Mouse (Mus musculus): ENCODE data around the gene Aldh3b3. TPM values are rescaled to one million over a fixed set of nuclear protein-coding genes. Genes with fewer than 3 reads are reported as not detected.
A peak's percentile ranks its signal among the peaks of the same experiment; 100 is the strongest.

Gene Aldh3b3
- polyA plus RNA-seq, 1 experiment from 2014 or later, result not detected

DNA sequence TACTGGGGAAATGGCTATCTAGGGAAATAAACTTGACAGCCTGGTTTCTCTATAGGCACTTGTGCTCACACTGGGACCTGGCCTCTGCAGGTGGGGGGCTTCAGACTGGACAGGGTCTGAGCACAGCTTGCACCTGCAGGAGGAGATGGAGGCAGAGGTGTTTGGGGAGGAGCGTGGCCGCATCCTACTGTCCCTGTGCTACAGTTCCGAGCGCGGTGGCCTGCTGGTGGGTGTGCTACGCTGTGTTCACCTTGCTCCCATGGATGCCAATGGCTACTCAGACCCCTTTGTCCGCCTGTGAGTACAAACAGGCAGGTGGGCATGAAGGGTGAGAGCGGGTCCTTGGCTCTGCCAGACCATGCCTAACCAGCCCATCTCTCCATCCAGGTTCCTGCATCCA, 47.5 kb downstream of the Aldh3b3 start:
- DNase-seq (ENCODE audit: low spot score), result no peak
- Histone ChIP-seq H3K9ac (ENCODE audit: low read length) (no peak overlapping the region), H3K27me3 (ENCODE audit: control insufficient read depth, insufficient read depth, low read length) (no peaks in the 10 kb centered on the region), H3K9me3 (ENCODE audit: control insufficient read depth, low read length) (no peaks in the 10 kb centered on the region), H3K4me1 (replicated peaks; ENCODE audit: control insufficient read depth, insufficient read depth, low read length) (no peaks in the 10 kb centered on the region; the same call in 1 of the 2 replicates), H3K36me3 (ENCODE audit: control insufficient read depth, insufficient read depth, low read length) (no peaks in the 10 kb centered on the region; the same call in 1 of the 2 replicates), H3K4me3 (ENCODE audit: low read depth, low read length) (no peak overlapping the region), H3K4me2 (ENCODE audit: low read depth, low read length, severe bottlenecking) (no peak overlapping the region), H3K27ac (ENCODE audit: low read depth, low read length) (no peak overlapping the region)
- 95% methylated on average over 8 of the region's 8 CpGs for WGBS
- no peak for ATAC-seq (replicated peaks; ENCODE audit: low FRiP score)

DNA sequence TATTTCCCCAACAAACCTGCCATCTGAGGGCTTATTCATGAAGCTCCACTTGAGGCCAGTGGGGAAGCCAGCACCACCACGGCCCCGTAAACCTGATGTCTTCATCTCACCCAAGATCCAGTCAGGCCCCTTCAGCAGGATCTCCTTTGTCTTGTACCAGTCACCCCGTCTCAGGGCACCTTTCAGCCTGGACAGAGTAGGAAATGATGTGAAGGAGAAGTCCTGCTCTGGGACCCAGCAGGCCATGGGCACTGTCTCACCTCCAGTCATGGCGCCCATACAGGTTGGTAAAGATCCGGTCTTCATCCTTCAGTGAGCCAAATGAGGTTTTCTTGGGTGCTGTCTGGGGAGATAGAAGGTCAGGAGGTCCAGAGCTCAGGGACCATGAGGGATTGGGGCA, 52.6 kb downstream of the Aldh3b3 start:
- no peaks in the 10 kb centered on the region for H3K27me3 ChIP-seq (ENCODE audit: control insufficient read depth, insufficient read depth, low read length)
- no peak overlapping the region for H3K9ac ChIP-seq (ENCODE audit: low read length)
- ATAC-seq (replicated peaks; ENCODE audit: low FRiP score) (no peak), DNase-seq (ENCODE audit: low spot score) (no peak)
- no peaks in the 10 kb centered on the region for H3K9me3 ChIP-seq (ENCODE audit: control insufficient read depth, low read length)
- H3K4me1 ChIP-seq (replicated peaks; ENCODE audit: control insufficient read depth, insufficient read depth, low read length), result peaks cover 5% of the 10 kb centered on the region; the same call in 1 of the 2 replicates
- no peaks in the 10 kb centered on the region; the same call in 1 of the 2 replicates for H3K36me3 ChIP-seq (ENCODE audit: control insufficient read depth, insufficient read depth, low read length)
- H3K4me3 ChIP-seq (ENCODE audit: low read depth, low read length), result no peak overlapping the region
- WGBS, result 95% methylated on average over 5 of the region's 5 CpGs
- H3K4me2 ChIP-seq (ENCODE audit: low read depth, low read length, severe bottlenecking), result no peak overlapping the region
- H3K27ac ChIP-seq (ENCODE audit: low read depth, low read length), result no peak overlapping the region

DNA sequence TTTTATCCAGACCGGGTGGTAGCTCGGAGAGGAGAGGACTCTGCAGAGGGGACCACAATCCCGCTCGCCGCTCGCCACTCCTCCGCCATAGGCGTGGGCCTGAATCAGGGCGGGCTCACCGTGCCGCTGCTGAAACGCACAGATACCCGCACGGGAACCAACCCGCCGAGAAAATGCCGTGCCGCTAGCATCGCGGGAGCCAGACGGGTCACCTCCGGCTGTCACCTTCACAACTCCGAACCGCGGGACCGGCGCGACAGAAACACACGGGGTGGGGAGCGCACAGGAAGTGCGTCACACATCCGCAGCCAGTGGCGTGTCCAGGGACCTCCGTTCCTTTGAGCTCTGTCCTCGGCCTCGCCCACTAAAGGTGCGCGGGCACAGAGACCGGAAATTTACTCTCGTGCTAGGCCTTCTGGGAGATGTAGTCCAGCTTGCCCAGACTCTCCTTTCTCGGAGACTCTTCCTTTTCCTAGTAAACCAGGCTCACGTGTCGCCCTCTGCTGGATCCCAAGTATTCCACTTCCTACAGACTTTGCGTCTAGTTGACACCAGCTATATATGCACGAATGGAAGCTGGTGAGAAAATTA, 54.1 kb downstream of the Aldh3b3 start, which contains the start of gene Ndufv1:
Ndufv1 (minus strand) TSS at position 375 of the 591 bp plus-strand sequence.
- H3K36me3 ChIP-seq (ENCODE audit: control insufficient read depth, insufficient read depth, low read length), result no peaks in the 10 kb centered on the region; the same call in 1 of the 2 replicates
- H3K4me3 ChIP-seq (ENCODE audit: low read depth, low read length), result peak within 1 kb of the TSS; percentile 76
- peak; percentile 99 for ATAC-seq (replicated peaks; ENCODE audit: low FRiP score)

GRCm38 (mm10) chr19:4013066-4013465, 54.6 kb downstream of the Aldh3b3 start:
- Histone ChIP-seq H3K4me1 (replicated peaks; ENCODE audit: control insufficient read depth, insufficient read depth, low read length) (peaks cover 5% of the 10 kb centered on the region; the same call in 1 of the 2 replicates), H3K36me3 (ENCODE audit: control insufficient read depth, insufficient read depth, low read length) (no peaks in the 10 kb centered on the region; the same call in 1 of the 2 replicates), H3K4me2 (ENCODE audit: low read depth, low read length, severe bottlenecking) (peak overlapping the region; percentile 52), H3K9ac (ENCODE audit: low read length) (peak overlapping the region; percentile 59), H3K9me3 (ENCODE audit: control insufficient read depth, low read length) (no peaks in the 10 kb centered on the region), H3K4me3 (ENCODE audit: low read depth, low read length) (peak overlapping the region; percentile 76), H3K27ac (ENCODE audit: low read depth, low read length) (no peak overlapping the region), H3K27me3 (ENCODE audit: control insufficient read depth, insufficient read depth, low read length) (no peaks in the 10 kb centered on the region)
- DNase-seq (ENCODE audit: low spot score) (no peak), ATAC-seq (replicated peaks; ENCODE audit: low FRiP score) (no peak; the same call in 1 of the 2 replicates)
- 21% methylated on average over 9 of the region's 9 CpGs for WGBS

More for the DNA sequence above, 54.1 kb downstream of the Aldh3b3 start, which contains the start of gene Ndufv1:
- H3K27me3 ChIP-seq (ENCODE audit: control insufficient read depth, insufficient read depth, low read length), result no peaks in the 10 kb centered on the region
- peak within 1 kb of the TSS; percentile 65 for H3K4me2 ChIP-seq (ENCODE audit: low read depth, low read length, severe bottlenecking)
- peaks cover 5% of the 10 kb centered on the region; the same call in 1 of the 2 replicates for H3K4me1 ChIP-seq (replicated peaks; ENCODE audit: control insufficient read depth, insufficient read depth, low read length)
- DNase-seq (ENCODE audit: low spot score), result peak; percentile 98
- WGBS, result under 1% methylated on average over 45 of the region's 45 CpGs
- H3K9ac ChIP-seq (ENCODE audit: low read length), result peak within 1 kb of the TSS; percentile 64
- no peaks in the 10 kb centered on the region for H3K9me3 ChIP-seq (ENCODE audit: control insufficient read depth, low read length)
- no peak within 1 kb of the TSS for H3K27ac ChIP-seq (ENCODE audit: low read depth, low read length)

DNA sequence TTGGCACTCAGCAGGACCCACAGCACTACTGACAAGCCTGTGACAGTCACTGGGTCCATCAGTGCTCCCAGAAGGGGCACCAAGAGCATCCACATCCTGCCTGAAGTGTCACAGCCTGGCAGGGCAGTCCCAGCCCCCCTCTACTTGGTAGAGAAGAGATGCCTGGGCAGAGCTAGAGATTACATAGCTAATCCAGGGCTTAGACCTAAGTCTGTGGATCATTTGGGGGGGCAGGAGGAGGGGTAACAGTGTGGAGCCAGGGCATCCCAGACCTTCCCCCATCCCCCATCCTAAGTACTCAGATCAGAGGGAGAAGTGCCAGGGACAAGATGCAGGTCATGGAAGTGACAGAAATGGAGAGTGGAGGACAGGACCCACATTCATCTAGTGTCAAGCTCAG, 56.4 kb downstream of the Aldh3b3 start:
- no peaks in the 10 kb centered on the region for H3K27me3 ChIP-seq (ENCODE audit: control insufficient read depth, insufficient read depth, low read length)
- H3K36me3 ChIP-seq (ENCODE audit: control insufficient read depth, insufficient read depth, low read length), result no peaks in the 10 kb centered on the region; the same call in 1 of the 2 replicates
- peaks cover 5% of the 10 kb centered on the region; the same call in 1 of the 2 replicates for H3K4me1 ChIP-seq (replicated peaks; ENCODE audit: control insufficient read depth, insufficient read depth, low read length)
- no peaks in the 10 kb centered on the region for H3K9me3 ChIP-seq (ENCODE audit: control insufficient read depth, low read length)
- no peak overlapping the region for H3K4me2 ChIP-seq (ENCODE audit: low read depth, low read length, severe bottlenecking)
- H3K27ac ChIP-seq (ENCODE audit: low read depth, low read length), result no peak overlapping the region
- no peak for DNase-seq (ENCODE audit: low spot score)
- no peak overlapping the region for H3K4me3 ChIP-seq (ENCODE audit: low read depth, low read length)
- no peak for ATAC-seq (replicated peaks; ENCODE audit: low FRiP score)
- no peak overlapping the region for H3K9ac ChIP-seq (ENCODE audit: low read length)

DNA sequence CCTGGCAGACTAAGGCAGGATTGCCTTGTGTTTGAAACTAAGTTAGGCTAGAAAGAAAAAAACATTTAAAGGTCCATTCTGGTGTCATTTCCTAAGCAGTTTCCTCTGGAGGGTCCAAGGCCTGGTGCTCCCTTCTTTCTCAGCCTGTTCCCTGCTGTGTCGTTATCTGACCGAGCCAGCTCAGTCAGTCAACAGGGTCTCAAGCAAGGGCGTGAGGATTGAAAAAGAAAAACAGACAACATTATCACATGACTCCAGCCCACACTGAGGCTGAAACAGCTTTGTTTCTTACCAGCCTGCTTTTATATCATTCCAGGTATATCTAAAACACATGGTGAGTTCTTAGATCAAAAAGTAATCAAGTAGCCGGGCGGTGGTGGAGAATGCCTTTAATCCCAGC, 57.2 kb downstream of the Aldh3b3 start:
- Histone ChIP-seq H3K9ac (ENCODE audit: low read length) (no peak overlapping the region), H3K27me3 (ENCODE audit: control insufficient read depth, insufficient read depth, low read length) (no peaks in the 10 kb centered on the region), H3K4me2 (ENCODE audit: low read depth, low read length, severe bottlenecking) (no peak overlapping the region), H3K4me1 (replicated peaks; ENCODE audit: control insufficient read depth, insufficient read depth, low read length) (peaks cover 5% of the 10 kb centered on the region; the same call in 1 of the 2 replicates), H3K9me3 (ENCODE audit: control insufficient read depth, low read length) (no peaks in the 10 kb centered on the region), H3K27ac (ENCODE audit: low read depth, low read length) (no peak overlapping the region), H3K36me3 (ENCODE audit: control insufficient read depth, insufficient read depth, low read length) (no peaks in the 10 kb centered on the region; the same call in 1 of the 2 replicates), H3K4me3 (ENCODE audit: low read depth, low read length) (no peak overlapping the region)
- no peak for ATAC-seq (replicated peaks; ENCODE audit: low FRiP score)
- 66% methylated on average over 5 of the region's 5 CpGs for WGBS
- DNase-seq (ENCODE audit: low spot score), result no peak

DNA sequence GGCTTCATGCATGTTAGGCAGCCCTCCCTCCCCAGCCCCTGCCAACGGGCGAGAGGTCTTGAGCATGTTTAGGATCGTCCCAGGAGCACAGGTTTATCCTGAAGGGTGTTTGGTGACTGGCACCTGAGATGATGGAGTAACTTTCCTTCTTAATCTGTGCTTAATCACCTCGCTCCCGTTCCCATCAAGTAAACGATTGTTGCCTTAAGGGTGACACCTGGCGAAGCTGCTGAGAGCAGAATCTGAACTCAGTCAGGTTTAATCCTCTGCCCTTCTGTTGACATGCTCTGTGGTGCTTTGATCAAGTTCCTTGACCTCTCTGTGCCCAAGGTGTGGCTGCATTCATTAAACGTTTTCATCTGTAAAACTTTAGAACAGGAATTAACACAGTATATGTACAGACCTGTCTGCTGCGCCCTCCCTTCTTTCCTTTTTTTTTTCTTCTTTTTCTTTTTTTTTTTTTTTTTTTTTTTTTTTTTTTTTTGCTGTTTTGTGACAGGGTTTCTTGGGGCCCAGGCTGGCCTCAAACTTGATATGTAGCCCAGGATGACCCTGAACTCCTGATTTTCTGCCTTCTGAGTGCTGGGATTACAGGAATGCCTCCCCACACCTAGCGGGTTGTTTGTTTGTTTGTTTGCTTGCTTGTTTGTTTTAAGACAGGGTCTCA, 59.6 kb downstream of the Aldh3b3 start:
- no peaks in the 10 kb centered on the region; the same call in 1 of the 2 replicates for H3K4me1 ChIP-seq (replicated peaks; ENCODE audit: control insufficient read depth, insufficient read depth, low read length)
- 69% methylated on average over 10 of the region's 10 CpGs for WGBS
- ATAC-seq (replicated peaks; ENCODE audit: low FRiP score) (no peak), DNase-seq (ENCODE audit: low spot score) (no peak)
- H3K27ac ChIP-seq (ENCODE audit: low read depth, low read length), result no peak overlapping the region
- no peak overlapping the region for H3K4me3 ChIP-seq (ENCODE audit: low read depth, low read length)
- no peaks in the 10 kb centered on the region for H3K36me3 ChIP-seq (ENCODE audit: control insufficient read depth, insufficient read depth, low read length)
- no peak overlapping the region for H3K9ac ChIP-seq (ENCODE audit: low read length)
- H3K4me2 ChIP-seq (ENCODE audit: low read depth, low read length, severe bottlenecking), result no peak overlapping the region
- no peaks in the 10 kb centered on the region for H3K27me3 ChIP-seq (ENCODE audit: control insufficient read depth, insufficient read depth, low read length)
- H3K9me3 ChIP-seq (ENCODE audit: control insufficient read depth, low read length), result no peaks in the 10 kb centered on the region

- Histone ChIP-seq H3K4me2 (ENCODE audit: low read depth, low read length, severe bottlenecking) (no peak overlapping the region), H3K4me1 (replicated peaks; ENCODE audit: control insufficient read depth, insufficient read depth, low read length) (no peaks in the 10 kb centered on the region; the same call in 1 of the 2 replicates), H3K27me3 (ENCODE audit: control insufficient read depth, insufficient read depth, low read length) (no peaks in the 10 kb centered on the region), H3K36me3 (ENCODE audit: control insufficient read depth, insufficient read depth, low read length) (no peaks in the 10 kb centered on the region), H3K4me3 (ENCODE audit: low read depth, low read length) (no peak overlapping the region), H3K9me3 (ENCODE audit: control insufficient read depth, low read length) (no peaks in the 10 kb centered on the region), H3K27ac (ENCODE audit: low read depth, low read length) (no peak overlapping the region), H3K9ac (ENCODE audit: low read length) (no peak overlapping the region)
- DNase-seq (ENCODE audit: low spot score) (peak; percentile 72), ATAC-seq (replicated peaks; ENCODE audit: low FRiP score) (no peak)
- WGBS, result 37% methylated on average over 18 of the region's 18 CpGs
Measured at GRCm38 (mm10) chr19:4018743-4019583, 60.5 kb downstream of the Aldh3b3 start.

All from forebrain, embryonic 11.5 days (tissue).